Comparison of ENCODE assay signal across 8 mouse cellular contexts in the genomic region with DNA sequence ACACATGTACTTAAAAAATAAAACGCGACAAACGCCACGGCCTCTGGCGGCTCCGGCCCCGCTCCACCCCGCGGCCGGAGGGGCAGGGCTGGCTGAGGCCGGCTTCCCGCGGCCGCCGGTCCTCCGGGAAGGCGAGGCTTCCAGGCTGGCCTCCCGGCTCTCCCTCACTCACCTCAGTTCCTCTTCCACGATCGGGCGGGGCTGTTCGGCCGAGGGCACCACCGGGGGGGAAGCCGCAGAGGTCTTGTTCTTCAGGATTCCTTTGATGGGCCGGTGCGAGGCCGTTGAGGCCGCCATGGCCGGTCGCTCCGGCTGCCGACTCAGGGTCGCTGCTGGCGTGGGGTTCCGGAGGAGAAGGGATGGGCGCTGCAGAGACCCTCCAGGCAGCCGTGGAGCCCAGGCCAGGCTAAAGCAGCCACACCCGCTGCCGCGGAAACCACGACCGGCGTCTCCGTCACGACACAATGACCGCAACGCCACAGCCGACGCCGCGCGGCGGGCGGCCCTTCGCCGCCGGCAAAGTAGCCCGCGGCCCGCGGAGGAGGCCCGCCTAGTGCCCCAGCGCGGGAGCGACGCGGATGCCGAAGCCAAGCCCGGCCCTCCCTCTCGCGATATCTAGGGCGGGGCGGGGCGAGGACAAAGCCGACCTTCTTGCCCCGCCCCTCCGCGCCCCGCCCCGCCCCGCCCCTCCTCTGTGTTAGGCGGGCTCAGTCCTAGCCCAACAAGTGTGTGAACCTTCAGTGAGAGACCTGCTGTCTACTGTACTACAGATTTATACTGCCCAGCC. TPM values are rescaled to one million over a fixed set of nuclear protein-coding genes. Genes with fewer than 3 reads are reported as not detected.
DNase-seq lines count a peak whose midpoint lies in the region; ATAC-seq lines count a peak whose summit lies in the region.

A gene (minus strand): TSS at position 604 of the 787 bp plus-strand sequence.

- no peaks in the 10 kb centered on the region for H3K27me3 ChIP-seq in embryonic facial prominence, embryonic 11.5 days (ENCODE audit: control insufficient read depth, insufficient read depth, low read length)
- H3K27me3 ChIP-seq in limb, embryonic 12.5 days, result no peaks in the 10 kb centered on the region
- H3K27me3 ChIP-seq in midbrain, embryonic 14.5 days (ENCODE audit: control insufficient read depth, insufficient read depth, low read length), result no peaks in the 10 kb centered on the region

- DNase-seq in 3T3-L1 (ENCODE audit: low read depth, low spot score), result peak; percentile 88
- peak; percentile 97 for DNase-seq in adrenal gland, postnatal 25 days
- DNase-seq in embryonic facial prominence, embryonic 11.5 days (ENCODE audit: low spot score), result peak; percentile 94
- DNase-seq in heart, adult 11 months, result peak; percentile 99
- DNase-seq in kidney, adult 11 months, result peak; percentile 83
- peak; percentile 96 for DNase-seq in midbrain, embryonic 14.5 days
- DNase-seq in spleen, adult 12 weeks (ENCODE audit: low spot score), result peak; percentile 83

- no peaks in the 10 kb centered on the region for H3K4me1 ChIP-seq in embryonic facial prominence, embryonic 11.5 days (ENCODE audit: control insufficient read depth, insufficient read depth, low read length)
- H3K4me1 ChIP-seq in limb, embryonic 12.5 days (replicated peaks), result peaks cover 20% of the 10 kb centered on the region
- H3K4me1 ChIP-seq in midbrain, embryonic 14.5 days (ENCODE audit: control insufficient read depth, insufficient read depth, low read length), result peaks cover 21% of the 10 kb centered on the region

- peak within 1 kb of the TSS; percentile 94 for H3K9ac ChIP-seq in embryonic facial prominence, embryonic 11.5 days (replicated peaks; ENCODE audit: low read length)
- H3K9ac ChIP-seq in limb, embryonic 12.5 days (replicated peaks), result peak within 1 kb of the TSS; percentile 97
- peak within 1 kb of the TSS; percentile 94 for H3K9ac ChIP-seq in midbrain, embryonic 14.5 days (replicated peaks; ENCODE audit: low read length)

- H3K9me3 ChIP-seq in embryonic facial prominence, embryonic 11.5 days (replicated peaks; ENCODE audit: control insufficient read depth, low read length), result no peaks in the 10 kb centered on the region
- no peaks in the 10 kb centered on the region for H3K9me3 ChIP-seq in limb, embryonic 12.5 days
- H3K9me3 ChIP-seq in midbrain, embryonic 14.5 days (ENCODE audit: control insufficient read depth, low read length), result no peaks in the 10 kb centered on the region

- peak within 1 kb of the TSS; percentile 91 for H3K27ac ChIP-seq in embryonic facial prominence, embryonic 11.5 days (replicated peaks; ENCODE audit: low read depth, low read length)
- H3K27ac ChIP-seq in limb, embryonic 12.5 days, result peak within 1 kb of the TSS; percentile 93
- H3K27ac ChIP-seq in midbrain, embryonic 14.5 days (replicated peaks; ENCODE audit: low read depth, low read length), result peak within 1 kb of the TSS; percentile 89

- H3K4me3 ChIP-seq in embryonic facial prominence, embryonic 11.5 days (ENCODE audit: low read depth, low read length), result peak within 1 kb of the TSS; percentile 91
- peak within 1 kb of the TSS; percentile 88 for H3K4me3 ChIP-seq in limb, embryonic 12.5 days (replicated peaks)
- peak within 1 kb of the TSS; percentile 80 for H3K4me3 ChIP-seq in midbrain, embryonic 14.5 days (replicated peaks; ENCODE audit: low read depth, low read length)

- WGBS in embryonic facial prominence, embryonic 11.5 days, result under 1% methylated on average over 82 of the region's 83 CpGs
- under 1% methylated on average over 79 of the region's 83 CpGs for WGBS in limb, embryonic 12.5 days
- WGBS in midbrain, embryonic 14.5 days, result under 1% methylated on average over 80 of the region's 83 CpGs

- peak; percentile 98 for ATAC-seq in embryonic facial prominence, embryonic 11.5 days (replicated peaks; ENCODE audit: insufficient number of reproducible peaks, low FRiP score, low TSS enrichment, low read depth)
- ATAC-seq in limb, embryonic 12.5 days (ENCODE audit: insufficient number of reproducible peaks, insufficient read depth, low FRiP score, low TSS enrichment, low read depth), result peak; percentile 96
- ATAC-seq in midbrain, embryonic 14.5 days (ENCODE audit: low FRiP score, low TSS enrichment), result peak; percentile 98

- peak within 1 kb of the TSS; percentile 32 for H3K4me2 ChIP-seq in embryonic facial prominence, embryonic 11.5 days (ENCODE audit: low read depth, low read length)
- H3K4me2 ChIP-seq in limb, embryonic 12.5 days, result peak within 1 kb of the TSS; percentile 60
- peak within 1 kb of the TSS; percentile 82 for H3K4me2 ChIP-seq in midbrain, embryonic 14.5 days (ENCODE audit: low read length)

- no peaks in the 10 kb centered on the region for H3K36me3 ChIP-seq in embryonic facial prominence, embryonic 11.5 days (replicated peaks; ENCODE audit: control insufficient read depth, insufficient read depth, low read depth, low read length)
- H3K36me3 ChIP-seq in limb, embryonic 12.5 days, result peaks cover 10% of the 10 kb centered on the region; the same call in 1 of the 2 replicates
- H3K36me3 ChIP-seq in midbrain, embryonic 14.5 days (ENCODE audit: control insufficient read depth, insufficient read depth, low read length), result no peaks in the 10 kb centered on the region

RNA-seq across cellular contexts. Expression of the gene that starts here (rescaled TPM):
- 70.9 and 74.0 TPM in 2 replicates for total RNA-seq in adrenal gland, postnatal 25 days (2021)
- 89.5 and 98.4 TPM in 2 replicates for polyA plus RNA-seq in embryonic facial prominence, embryonic 11.5 days (2014; fragmentation: Nextera tagmentation; extraction: Ambion mirVana)
- polyA plus RNA-seq in limb, embryonic 12.5 days (2016; fragmentation: Nextera tagmentation; extraction: Ambion mirVana), result 68.2 and 71.2 TPM in 2 replicates
- polyA plus RNA-seq in midbrain, embryonic 14.5 days (2014; fragmentation: Nextera tagmentation; extraction: Ambion mirVana), result 82.0 and 100 TPM in 2 replicates

Comparison
In these comparisons a context has a peak if more than half of its experiments do, and no peak if none do; other contexts are left out.
1. Peak in every context shown above with its lines: DNase-seq, ATAC-seq, H3K4me3 ChIP-seq and H3K27ac ChIP-seq.
2. H3K4me2 ChIP-seq: peak in every context shown above with its lines; median percentile 82 in midbrain, embryonic 14.5 days; 60 in limb, embryonic 12.5 days; 32 in embryonic facial prominence, embryonic 11.5 days.